Mouse (Mus musculus) embryonic facial prominence, embryonic 11.5 days (tissue): ENCODE results near the gene Rack1. TPM values are rescaled to one million over a fixed set of nuclear protein-coding genes. Genes with fewer than 3 reads are reported as not detected.
A peak's percentile ranks its signal among the peaks of the same experiment; 100 is the strongest.

ENCODE experiments used
- ATAC-seq: fragments of 200-750 bp; cut with Nextera tagmentation; replicated peaks from 2 replicates; pipeline ENCODE4 v1.8.0; 2017; ENCODE audit warnings: low read depth; ENCODE audit not compliant: insufficient number of reproducible peaks, low FRiP score, low TSS enrichment
- DNase-seq: peaks from one replicate; pipeline ENCODE4 v3.0.0-alpha.2; 2015; ENCODE audit warnings: low spot score
- H3K27ac ChIP-seq: fragments of 300-500 bp; sonication (generic); replicated peaks from 2 replicates; pipeline ENCODE4 v1.5.1; 2014; ENCODE audit warnings: mild to moderate bottlenecking, low read depth, low read length, control low read depth
- H3K27me3 ChIP-seq: fragments of 300-500 bp; sonication (generic); 2 replicates; pipeline ENCODE4 v1.6.1; 2014; ENCODE audit warnings: mild to moderate bottlenecking, low read length, moderate library complexity, mixed read lengths; ENCODE audit not compliant: control insufficient read depth, insufficient read depth
- H3K36me3 ChIP-seq: fragments of 300-500 bp; sonication (generic); replicated peaks from 2 replicates; pipeline ENCODE4 v1.6.1; 2014; ENCODE audit warnings: low read depth, mild to moderate bottlenecking, low read length, moderate library complexity, mixed read lengths; ENCODE audit not compliant: control insufficient read depth, insufficient read depth
- H3K4me1 ChIP-seq: fragments of 300-500 bp; sonication (generic); 2 replicates; pipeline ENCODE4 v1.6.1; 2014; ENCODE audit warnings: low read length, mixed read lengths; ENCODE audit not compliant: control insufficient read depth, insufficient read depth
- H3K4me2 ChIP-seq: fragments of 300-500 bp; sonication (generic); 2 replicates; pipeline ENCODE4 v1.6.1; 2014; ENCODE audit warnings: low read depth, mild to moderate bottlenecking, control low read depth, low read length, moderate library complexity
- H3K4me3 ChIP-seq: fragments of 300-500 bp; sonication (generic); 2 replicates; pipeline ENCODE4 v1.5.1; 2014; ENCODE audit warnings: low read depth, low read length, control low read depth
- H3K9ac ChIP-seq: fragments of 300-500 bp; sonication (generic); replicated peaks from 2 replicates; pipeline ENCODE4 v1.6.1; 2014; ENCODE audit warnings: mild to moderate bottlenecking, control low read depth, low read length
- H3K9me3 ChIP-seq: fragments of 300-500 bp; sonication (generic); replicated peaks from 2 replicates; pipeline ENCODE4 v1.6.1; 2016; ENCODE audit warnings: mild to moderate bottlenecking, low read length, inconsistent platforms, mixed read lengths; ENCODE audit not compliant: control insufficient read depth
- WGBS: fragments of 180-500 bp; shearing (Covaris S2); extraction: QIAGEN DNeasy Blood & Tissue Kit; methylation state at CpG from one replicate; pipeline ENCODE4 v1.1.7; 2014; 5-methylcytosine and 5-hydroxymethylcytosine counted together
- polyA plus RNA-seq: library from polyadenylated mRNA; unstranded; fragments of >200 nt; fragmentation: Nextera tagmentation; extraction: Ambion mirVana; gene quantifications from 2 replicates; pipeline ENCODE4 v1.2.1, GENCODE M21; 2014

Gene Rack1
- polyA plus RNA-seq, 1 experiment from 2014 or later: 755 TPM

DNA sequence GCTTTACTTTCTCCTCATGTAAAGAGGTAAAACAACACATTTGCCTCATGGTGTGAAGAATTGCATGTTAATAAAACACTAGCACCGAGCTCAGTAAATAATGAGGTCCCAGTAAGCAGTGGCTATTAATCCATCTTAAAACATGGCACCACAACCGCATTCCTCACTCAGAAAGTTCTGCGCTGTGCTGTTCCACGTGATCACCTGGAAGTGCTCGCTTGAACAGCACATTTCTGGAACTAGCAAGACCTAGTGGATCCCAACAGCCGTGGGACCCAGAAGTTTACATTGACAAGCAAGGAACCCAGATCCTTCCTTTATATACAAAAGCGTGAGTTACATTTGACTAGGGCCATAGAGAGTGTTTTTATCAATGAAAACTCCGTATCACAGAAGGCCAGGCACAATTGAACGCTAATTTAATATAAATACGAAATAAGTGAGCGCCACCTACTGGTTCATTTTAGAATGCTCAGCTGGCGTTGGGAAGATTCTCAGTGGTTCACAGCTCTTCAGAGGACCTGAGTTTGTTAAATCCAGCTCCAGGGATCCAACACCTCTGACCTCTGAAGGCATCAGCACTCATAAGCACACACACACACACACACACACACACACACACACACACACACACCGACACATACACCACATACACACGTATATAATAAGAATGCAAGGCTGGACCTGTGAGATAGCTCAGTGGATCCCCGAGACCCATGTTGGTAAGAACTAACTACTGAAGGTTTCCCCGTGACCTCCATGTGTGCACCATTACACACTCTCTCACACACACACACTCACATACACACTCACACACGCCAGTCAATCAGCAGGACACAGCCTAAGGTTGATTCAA, 25.5 kb upstream of the Rack1 start:
- ATAC-seq (no peak), DNase-seq (peak; percentile 85)
- H3K27me3 ChIP-seq: no peaks in the 10 kb centered on the region
- no peak overlapping the region for H3K4me3 ChIP-seq
- no peak overlapping the region for H3K27ac ChIP-seq
- no peaks in the 10 kb centered on the region for H3K36me3 ChIP-seq
- H3K9ac ChIP-seq: no peak overlapping the region
- WGBS: 36% methylated on average over 17 of the region's 17 CpGs
- no peaks in the 10 kb centered on the region for H3K4me1 ChIP-seq
- H3K4me2 ChIP-seq: no peak overlapping the region
- no peaks in the 10 kb centered on the region for H3K9me3 ChIP-seq

DNA sequence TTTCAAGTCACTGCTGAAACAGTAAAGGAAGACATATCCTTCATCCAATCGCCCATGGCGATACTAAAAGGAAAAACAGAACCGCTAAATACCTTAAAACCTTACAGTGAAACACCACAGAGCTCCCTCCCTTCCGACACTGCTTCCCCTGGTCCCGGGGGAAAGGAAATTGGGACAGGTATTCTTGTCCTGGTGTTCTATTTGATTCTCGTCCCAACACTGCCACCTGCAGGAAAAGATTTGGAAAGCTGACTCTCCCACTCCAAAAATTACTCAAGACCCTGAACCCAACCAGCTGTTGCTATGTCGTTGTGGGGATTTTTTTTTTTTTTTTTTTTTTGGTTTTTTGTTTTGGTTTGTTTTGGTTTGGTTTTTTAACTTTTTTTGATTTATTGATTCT, 24.6 kb upstream of the Rack1 start:
- ATAC-seq: no peak

GRCm38 (mm10) chr11:48776664-48777063, 23.5 kb upstream of the Rack1 start:
- no peak overlapping the region for H3K4me2 ChIP-seq
- WGBS: 42% methylated on average over 9 of the region's 9 CpGs
- no peak overlapping the region for H3K9ac ChIP-seq
- no peak overlapping the region for H3K4me3 ChIP-seq
- H3K4me1 ChIP-seq: no peaks in the 10 kb centered on the region
- DNase-seq: no peak
- no peaks in the 10 kb centered on the region for H3K36me3 ChIP-seq
- ATAC-seq: 0 out of 2 replicates have a peak, but pooled peaks have one; percentile 10
- H3K9me3 ChIP-seq: no peaks in the 10 kb centered on the region
- no peak overlapping the region for H3K27ac ChIP-seq
- H3K27me3 ChIP-seq: no peaks in the 10 kb centered on the region

More for the DNA sequence above, 24.6 kb upstream of the Rack1 start:
- no peaks in the 10 kb centered on the region for H3K27me3 ChIP-seq
- no peak overlapping the region for H3K4me2 ChIP-seq
- no peak overlapping the region for H3K27ac ChIP-seq
- no peaks in the 10 kb centered on the region for H3K36me3 ChIP-seq
- H3K4me1 ChIP-seq: no peaks in the 10 kb centered on the region
- no peaks in the 10 kb centered on the region for H3K9me3 ChIP-seq
- H3K4me3 ChIP-seq: no peak overlapping the region
- no peak overlapping the region for H3K9ac ChIP-seq
- peak; percentile 87 for DNase-seq
- 2% methylated on average over 7 of the region's 7 CpGs for WGBS

- ATAC-seq: no peak
- WGBS: 93% methylated on average over 9 of the region's 9 CpGs
- Histone ChIP-seq H3K27ac (no peak overlapping the region), H3K4me2 (no peak overlapping the region), H3K9ac (no peak overlapping the region), H3K9me3 (no peaks in the 10 kb centered on the region), H3K4me1 (no peaks in the 10 kb centered on the region), H3K36me3 (no peaks in the 10 kb centered on the region), H3K4me3 (no peak overlapping the region), H3K27me3 (no peaks in the 10 kb centered on the region)
- no peak for DNase-seq
Measured at GRCm38 (mm10) chr11:48777303-48777702, 22.8 kb upstream of the Rack1 start.

DNA sequence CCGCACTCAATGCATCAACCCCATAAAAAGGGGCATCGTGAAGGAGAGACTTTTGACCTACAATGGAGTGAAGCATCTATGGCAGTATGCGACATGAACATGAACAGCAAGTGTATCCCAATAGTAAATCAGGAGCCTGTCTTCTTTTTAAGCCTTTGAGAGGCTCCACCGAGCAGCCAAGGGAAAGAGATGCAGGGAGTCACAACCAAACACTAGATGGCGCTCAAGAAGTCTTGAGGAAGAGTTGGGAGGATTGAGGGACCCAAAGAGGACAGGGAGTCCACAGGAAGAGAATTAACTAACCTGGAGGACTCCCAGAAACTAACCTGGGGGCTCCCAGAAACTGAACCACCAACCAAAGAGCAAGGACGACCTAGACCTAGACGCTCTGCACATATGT, 20.7 kb upstream of the Rack1 start:
- ATAC-seq: no peak
- no peak overlapping the region for H3K9ac ChIP-seq
- no peaks in the 10 kb centered on the region for H3K36me3 ChIP-seq
- H3K27me3 ChIP-seq: no peaks in the 10 kb centered on the region
- no peak overlapping the region for H3K4me2 ChIP-seq
- H3K4me1 ChIP-seq: no peaks in the 10 kb centered on the region
- no peak overlapping the region for H3K4me3 ChIP-seq
- H3K9me3 ChIP-seq: no peaks in the 10 kb centered on the region
- WGBS: 30% methylated on average over 7 of the region's 7 CpGs
- DNase-seq: peak; percentile 53
- H3K27ac ChIP-seq: no peak overlapping the region

DNA sequence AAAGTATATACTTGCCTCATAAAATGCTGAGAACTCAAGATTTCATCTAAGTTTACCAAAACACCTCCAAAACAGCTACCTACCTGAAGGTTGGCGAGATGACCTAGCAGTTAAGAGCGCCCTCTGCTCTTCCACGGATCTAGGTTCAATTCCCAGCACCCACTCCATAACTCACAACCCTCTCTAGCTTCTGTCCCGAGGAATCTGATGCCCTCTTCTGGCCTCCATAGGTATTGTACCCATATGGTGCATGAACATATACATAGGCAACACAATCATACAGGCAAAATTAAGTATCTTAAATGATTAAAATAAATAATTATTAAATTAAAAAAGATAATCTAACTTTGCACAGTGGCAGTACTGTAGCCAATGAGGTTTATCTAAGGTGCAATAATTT, 17.9 kb upstream of the Rack1 start:
- Histone ChIP-seq H3K27ac (no peak overlapping the region), H3K36me3 (no peaks in the 10 kb centered on the region), H3K9ac (no peak overlapping the region), H3K9me3 (no peaks in the 10 kb centered on the region), H3K4me1 (no peaks in the 10 kb centered on the region), H3K4me3 (no peak overlapping the region), H3K27me3 (no peaks in the 10 kb centered on the region), H3K4me2 (no peak overlapping the region)
- ATAC-seq: no peak
- 79% methylated on average over 4 of the region's 4 CpGs for WGBS
- DNase-seq: no peak

GRCm38 (mm10) chr11:48787455-48788211, 12.5 kb upstream of the Rack1 start:
- 51% methylated on average over 10 of the region's 10 CpGs for WGBS
- H3K27me3 ChIP-seq: no peaks in the 10 kb centered on the region
- H3K4me1 ChIP-seq: no peaks in the 10 kb centered on the region
- H3K4me3 ChIP-seq: peak overlapping the region; percentile 29; the same call in 1 of the 2 replicates
- H3K27ac ChIP-seq: no peak overlapping the region
- ATAC-seq: 0 out of 2 replicates have a peak, but pooled peaks have one; percentile 46
- peak; percentile 65 for DNase-seq
- peak overlapping the region; percentile 21; the same call in 1 of the 2 replicates for H3K4me2 ChIP-seq
- H3K9me3 ChIP-seq: no peaks in the 10 kb centered on the region
- H3K9ac ChIP-seq: no peak overlapping the region
- H3K36me3 ChIP-seq: no peaks in the 10 kb centered on the region
